Mouse (Mus musculus) left cerebral cortex, adult 2 months (tissue): Measurements from ENCODE around the gene Krt35. TPM values are rescaled to one million over a fixed set of nuclear protein-coding genes. Genes with fewer than 3 reads are reported as not detected.

Experiments
- DNase-seq, 2 experiments: peaks; one replicate each; pipeline ENCODE4 v3.0.0; 2021 to 2022; ENCODE audit warnings: low spot score in 2 of 2, mixed read lengths in 1 of 2; ENCODE audit errors: extremely low spot score in 1 of 2
- H3K27ac ChIP-seq: fragments of 200-600 bp; 2 replicates; pipeline ENCODE4 v1.8.1; 2022
- H3K4me3 ChIP-seq: fragments of 200-600 bp; 2 replicates; pipeline ENCODE4 v1.8.1; 2022
- CTCF ChIP-seq: fragments of 200-600 bp; IDR thresholded peaks from 2 replicates; pipeline ENCODE4 v1.8.1; 2022; ENCODE audit warnings: antibody characterized with exemption, mild to moderate bottlenecking, moderate library complexity
- intact Hi-C: fragments of 180-260 bp; cut with DNase I; formaldehyde crosslinking; loops from one replicate; pipeline ENCODE4 v1.15.1; 2025
- total RNA-seq, 2 experiments: library from RNA; stranded (reverse); gene quantifications; 2 replicates each; pipeline ENCODE4 v1.2.3; 2021

The Krt35 gene
- total RNA-seq, 2 experiments from 2014 or later, result not detected

DNA sequence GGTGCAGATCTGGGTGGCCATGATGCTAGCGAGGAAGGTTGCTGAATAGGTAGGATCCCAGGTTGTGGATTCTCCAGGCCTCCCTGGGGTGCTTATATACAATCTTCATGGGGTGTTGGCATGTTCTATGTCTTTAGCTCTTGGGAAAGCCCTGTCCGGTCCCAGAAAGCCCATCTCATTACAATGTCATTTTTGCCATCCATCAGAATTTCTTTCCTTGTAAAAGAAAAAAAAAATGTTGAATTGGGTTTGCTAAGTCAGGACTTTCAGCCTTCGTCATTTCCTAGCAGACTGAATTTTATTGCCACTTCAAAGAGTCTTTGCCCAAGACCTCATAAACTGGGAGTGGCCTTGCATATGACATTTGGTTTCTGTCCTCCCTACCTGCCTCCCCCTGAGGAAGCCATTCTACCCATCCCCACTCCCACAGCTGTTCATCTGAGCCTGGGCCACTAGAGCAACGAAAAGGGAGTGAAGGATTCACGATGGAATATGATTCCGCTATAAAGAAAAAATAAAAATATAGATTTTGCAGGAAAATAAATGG is 9.6 kb upstream of the Krt35 start, which contains the start of gene Krt36:
Gene Krt36 (minus strand): TSS at position 51 of the 547 bp plus-strand sequence.
- intact Hi-C loops, result no loop called here
- TF ChIP-seq CTCF, result no peak
- DNase-seq, result no peak
- Histone ChIP-seq H3K27ac (no peak within 1 kb of the TSS), H3K4me3 (no peak within 1 kb of the TSS)

- no peak overlapping the region for H3K27ac ChIP-seq
- intact Hi-C loops, result no loop called here
- no peak for TF ChIP-seq CTCF
- H3K4me3 ChIP-seq, result no peak overlapping the region
- DNase-seq, result no peak
These were observed 6.8 kb upstream of the Krt35 start for GRCm38 (mm10) chr11:100102693-100103429.

DNA sequence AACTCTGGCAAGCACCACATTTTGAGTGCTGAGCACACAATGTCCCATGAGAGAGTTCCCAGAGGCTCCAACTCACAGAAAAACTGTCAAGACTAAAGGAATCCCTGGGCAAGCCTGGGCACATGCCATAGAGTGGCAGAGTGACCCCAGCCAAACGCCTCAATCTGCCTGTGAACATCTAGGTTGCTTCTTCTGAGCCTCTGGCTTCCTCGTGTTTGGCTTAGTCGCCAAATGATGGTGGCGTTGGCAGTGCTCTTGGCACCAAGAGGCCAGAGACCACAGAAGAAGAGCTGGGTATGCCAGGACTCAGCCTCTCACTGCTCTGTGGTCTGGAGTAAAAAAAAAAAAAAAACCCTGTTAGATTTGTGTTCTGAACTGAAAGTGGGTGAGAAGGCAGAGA is 4.3 kb upstream of the Krt35 start:
- intact Hi-C loops, result no loop called here
- no peak overlapping the region for H3K27ac ChIP-seq
- no peak overlapping the region for H3K4me3 ChIP-seq
- TF ChIP-seq CTCF, result no peak
- DNase-seq, result no peak

- intact Hi-C loops, result no loop called here
- no peak for TF ChIP-seq CTCF
- no peak for DNase-seq
- H3K4me3 ChIP-seq, result no peak overlapping the region
- H3K27ac ChIP-seq, result no peak overlapping the region
These were observed 1.8 kb upstream of the Krt35 start for GRCm38 (mm10) chr11:100097819-100098218.

DNA sequence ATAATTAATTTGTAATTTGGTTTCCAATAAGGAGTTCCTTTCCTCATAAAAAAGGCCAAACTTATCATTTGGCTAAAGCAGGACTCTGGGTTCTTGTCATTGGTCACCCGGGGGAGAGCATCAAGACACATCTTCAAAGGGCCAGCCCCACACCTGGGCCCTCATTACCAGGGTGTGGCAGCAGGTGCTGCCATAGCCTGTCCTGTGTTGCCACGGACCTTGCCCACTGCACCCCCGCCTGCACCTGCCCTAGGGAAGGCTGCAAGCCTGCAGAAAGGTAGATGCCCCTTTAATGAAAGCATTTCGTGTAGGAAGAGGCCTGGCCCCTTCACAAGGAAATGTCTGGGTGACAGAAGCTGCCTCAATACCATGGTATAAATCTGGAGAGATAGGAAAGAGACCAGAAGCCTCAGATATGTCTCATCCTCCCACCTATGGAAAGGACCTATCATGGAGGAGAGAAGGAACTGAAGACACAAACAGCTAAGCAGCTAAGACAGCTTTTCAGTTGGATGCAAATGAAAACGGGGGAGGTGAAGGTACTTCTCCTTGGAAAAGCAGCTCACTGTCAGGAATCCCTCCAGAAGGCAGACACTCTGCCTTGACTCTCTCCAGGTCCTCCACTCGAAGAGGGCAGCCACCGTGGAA is 7.5 kb downstream of the Krt35 start:
- no peak overlapping the region for H3K4me3 ChIP-seq
- intact Hi-C loops, result no loop called here
- DNase-seq, result no peak
- TF ChIP-seq CTCF, result no peak
- H3K27ac ChIP-seq, result no peak overlapping the region; the same call in 1 of the 2 replicates

- H3K27ac ChIP-seq, result no peak within 1 kb of the TSS; the same call in 1 of the 2 replicates
- DNase-seq, result no peak
- no peak for TF ChIP-seq CTCF
- H3K4me3 ChIP-seq, result no peak within 1 kb of the TSS
- intact Hi-C loops, result no loop called here
These were observed 8.2 kb downstream of the Krt35 start, which contains the start of gene Krt32 for GRCm38 (mm10) chr11:100087861-100088260. Gene Krt32 (minus strand): TSS chr11:100088226.

- no peak for DNase-seq
- no peak overlapping the region for H3K27ac ChIP-seq
- intact Hi-C loops, result no loop called here
- no peak overlapping the region for H3K4me3 ChIP-seq
- no peak for TF ChIP-seq CTCF
These were observed 22.2 kb downstream of the Krt35 start for GRCm38 (mm10) chr11:100073873-100074272.

- no peak for TF ChIP-seq CTCF
- intact Hi-C loops, result no loop called here
- no peak overlapping the region for H3K4me3 ChIP-seq
- no peak for DNase-seq
- H3K27ac ChIP-seq, result no peak overlapping the region
These were observed 28.6 kb downstream of the Krt35 start for GRCm38 (mm10) chr11:100067293-100068036.

DNA sequence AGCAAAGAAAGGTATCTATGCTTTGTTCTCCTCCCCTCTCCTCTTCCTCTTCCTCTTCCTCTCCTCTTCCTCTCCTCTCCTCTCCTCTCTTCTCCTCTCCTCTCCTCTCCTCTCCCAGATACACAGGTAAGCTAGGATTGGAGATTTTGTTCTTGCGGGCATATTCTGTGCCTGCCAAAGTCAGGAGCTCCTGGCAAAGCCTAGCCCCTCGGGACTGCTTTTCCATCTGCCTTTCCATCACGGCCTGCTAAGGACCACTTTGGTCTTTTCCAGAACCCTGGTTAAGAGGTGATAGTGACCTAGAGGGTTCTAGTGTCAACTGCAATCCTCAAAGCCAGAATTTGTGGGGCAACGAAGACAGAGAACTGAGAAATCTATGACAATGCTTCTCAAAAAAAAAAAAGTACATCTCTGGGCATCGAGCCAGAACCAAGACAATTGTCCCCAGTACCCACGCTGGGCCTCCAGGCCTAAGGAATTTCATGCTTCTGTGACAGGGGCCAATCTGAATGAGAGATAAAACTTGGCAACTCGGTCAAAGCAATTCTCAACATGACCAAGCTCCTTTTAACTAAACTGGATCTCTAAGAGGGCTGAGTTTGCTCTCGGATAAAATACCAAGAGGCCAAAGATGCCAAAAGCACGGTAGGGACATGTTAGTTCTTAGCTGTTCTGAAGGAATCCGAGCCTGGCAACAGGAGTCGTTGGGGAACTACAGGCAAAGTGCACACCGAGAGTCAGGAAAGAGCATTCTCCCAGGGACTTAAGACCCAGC is 29.6 kb downstream of the Krt35 start:
- intact Hi-C loops, result no loop called here
- no peak overlapping the region for H3K4me3 ChIP-seq
- H3K27ac ChIP-seq, result no peak overlapping the region
- no peak for DNase-seq
- no peak for TF ChIP-seq CTCF

- no peak overlapping the region for H3K4me3 ChIP-seq
- TF ChIP-seq CTCF, result no peak; the same call in none of the 2 replicates
- intact Hi-C loops, result no loop called here
- H3K27ac ChIP-seq, result no peak overlapping the region
- no peak for DNase-seq
These were observed 37.2 kb downstream of the Krt35 start for GRCm38 (mm10) chr11:100058875-100059274.
